Mouse (Mus musculus) forebrain, embryonic 10.5 days (tissue): ENCODE results near the gene Bpifb3. TPM values are rescaled to one million over a fixed set of nuclear protein-coding genes. Genes with fewer than 3 reads are reported as not detected.

Experiments used
- DNase-seq: peaks from one replicate; pipeline ENCODE4 v3.0.0-alpha.2; 2017; ENCODE audit warnings: low spot score; ENCODE audit errors: extremely low spot score
- H3K27ac ChIP-seq: fragments of 300-500 bp; sonication (generic); 2 replicates; pipeline ENCODE4 v1.5.1; 2016; ENCODE audit warnings: mild to moderate bottlenecking
- H3K27me3 ChIP-seq: fragments of 300-500 bp; sonication (generic); 2 replicates; pipeline ENCODE4 v1.6.1; 2016; ENCODE audit warnings: mild to moderate bottlenecking; ENCODE audit not compliant: poor library complexity, severe bottlenecking
- H3K36me3 ChIP-seq: fragments of 300-500 bp; sonication (generic); replicated peaks from 2 replicates; pipeline ENCODE4 v1.6.1; 2016; ENCODE audit warnings: mild to moderate bottlenecking, moderate library complexity
- H3K4me1 ChIP-seq: fragments of 300-500 bp; sonication (generic); 2 replicates; pipeline ENCODE4 v1.6.1; 2016
- H3K4me3 ChIP-seq: fragments of 300-500 bp; sonication (generic); 2 replicates; pipeline ENCODE4 v1.5.1; 2016; ENCODE audit warnings: mild to moderate bottlenecking, moderate library complexity
- H3K9me3 ChIP-seq: fragments of 300-500 bp; sonication (generic); 2 replicates; pipeline ENCODE4 v1.6.1; 2016; ENCODE audit warnings: mild to moderate bottlenecking, moderate library complexity
- WGBS: fragments of 180-500 bp; shearing (Covaris S2); methylation state at CpG from one replicate; pipeline ENCODE4 v1.1.7; 2016; 5-methylcytosine and 5-hydroxymethylcytosine counted together
- polyA plus RNA-seq: library from polyadenylated mRNA; unstranded; fragments of >200 nt; fragmentation: Nextera tagmentation; extraction: Ambion mirVana; gene quantifications from 2 replicates; pipeline ENCODE4 v1.2.1, GENCODE M21; 2016

Gene Bpifb3
- not detected in 2 replicates for polyA plus RNA-seq

DNA sequence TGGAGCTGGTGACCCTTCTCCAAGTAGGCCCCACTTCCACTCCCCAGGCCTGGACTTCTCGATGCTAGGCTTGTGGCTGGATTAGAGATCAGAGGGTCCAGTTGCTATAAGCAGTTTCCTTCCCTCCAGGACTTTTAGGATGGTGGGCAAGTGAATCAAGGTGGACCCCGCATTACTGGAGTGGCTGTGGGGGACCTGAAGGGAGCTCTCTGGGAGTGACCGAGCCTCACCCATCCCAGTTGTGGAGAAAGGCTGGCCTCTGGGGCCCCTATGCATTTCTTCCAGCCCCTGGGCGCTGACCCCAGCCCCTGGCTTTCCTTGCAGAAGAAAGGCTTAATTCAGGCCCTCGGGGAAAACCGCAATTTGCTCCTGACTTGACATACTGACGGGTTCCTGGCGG is at the start of gene Bpifb3:
TSS of gene Bpifb3 (plus strand) at position 301 of the 400 bp plus-strand sequence.
- H3K36me3 ChIP-seq = no peaks in the 10 kb centered on the region
- H3K27ac ChIP-seq = peak within 1 kb of the TSS; percentile 30
- WGBS = 61% methylated on average over 8 of the region's 8 CpGs
- H3K4me1 ChIP-seq = peaks cover 10% of the 10 kb centered on the region
- no peak within 1 kb of the TSS for H3K4me3 ChIP-seq
- no peak for DNase-seq
- H3K27me3 ChIP-seq = no peaks in the 10 kb centered on the region
- H3K9me3 ChIP-seq = no peaks in the 10 kb centered on the region

DNA sequence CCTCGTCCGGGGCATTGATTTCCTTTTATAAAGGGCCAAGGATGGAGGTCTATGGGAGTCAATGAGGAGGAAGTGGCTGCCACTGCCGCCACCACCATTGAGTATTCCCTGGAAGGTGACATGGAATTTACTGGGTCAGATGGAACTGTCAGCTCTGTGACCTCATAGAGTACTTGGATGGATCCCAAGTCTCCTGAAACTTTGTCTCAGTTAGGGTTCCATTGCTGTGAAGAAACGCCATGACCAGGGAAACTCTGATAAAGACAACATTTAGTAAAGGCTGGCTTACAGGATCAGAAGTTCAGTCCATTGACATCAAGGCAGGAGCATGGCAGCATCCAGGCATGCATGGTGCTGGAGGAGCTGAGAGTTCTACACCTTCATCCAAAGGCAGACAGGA is 47.0 kb upstream of the Bpifb3 start, which contains the start of gene Sun5:
TSS of gene Sun5 (minus strand) at position 101 of the 400 bp plus-strand sequence.
- no peak for DNase-seq
- H3K27me3 ChIP-seq = no peaks in the 10 kb centered on the region
- no peaks in the 10 kb centered on the region for H3K36me3 ChIP-seq
- no peaks in the 10 kb centered on the region for H3K4me1 ChIP-seq
- no peak within 1 kb of the TSS for H3K27ac ChIP-seq
- WGBS = 87% methylated on average over 4 of the region's 4 CpGs
- H3K4me3 ChIP-seq = no peak within 1 kb of the TSS
- no peaks in the 10 kb centered on the region for H3K9me3 ChIP-seq

DNA sequence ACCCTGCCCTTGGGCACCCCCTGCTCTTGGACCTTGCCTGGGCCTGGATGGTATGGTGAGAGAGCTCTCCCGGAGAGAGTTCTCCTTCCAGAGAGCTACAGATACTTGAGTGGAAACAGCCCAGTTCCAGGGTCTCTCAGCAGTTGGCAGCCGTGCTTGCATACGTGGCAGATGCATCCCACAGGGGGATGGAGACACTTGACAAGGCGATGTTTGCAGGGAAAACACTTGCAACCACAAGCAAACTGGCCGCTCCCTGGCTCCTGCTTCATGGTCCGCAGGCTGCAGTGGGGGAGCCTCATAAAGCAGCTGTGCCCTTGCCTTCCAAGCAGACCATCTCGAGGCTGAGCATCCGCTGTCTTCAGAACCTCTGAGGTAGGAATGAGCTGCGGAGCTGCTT is 43.3 kb upstream of the Bpifb3 start, which contains the start of gene Bpifb2:
TSS of gene Bpifb2 (plus strand) at position 301 of the 400 bp plus-strand sequence.
- Histone ChIP-seq H3K27me3 (no peaks in the 10 kb centered on the region), H3K9me3 (no peaks in the 10 kb centered on the region), H3K4me3 (no peak within 1 kb of the TSS), H3K4me1 (no peaks in the 10 kb centered on the region), H3K27ac (no peak within 1 kb of the TSS), H3K36me3 (no peaks in the 10 kb centered on the region)
- no peak for DNase-seq
- 80% methylated on average over 9 of the region's 9 CpGs for WGBS

DNA sequence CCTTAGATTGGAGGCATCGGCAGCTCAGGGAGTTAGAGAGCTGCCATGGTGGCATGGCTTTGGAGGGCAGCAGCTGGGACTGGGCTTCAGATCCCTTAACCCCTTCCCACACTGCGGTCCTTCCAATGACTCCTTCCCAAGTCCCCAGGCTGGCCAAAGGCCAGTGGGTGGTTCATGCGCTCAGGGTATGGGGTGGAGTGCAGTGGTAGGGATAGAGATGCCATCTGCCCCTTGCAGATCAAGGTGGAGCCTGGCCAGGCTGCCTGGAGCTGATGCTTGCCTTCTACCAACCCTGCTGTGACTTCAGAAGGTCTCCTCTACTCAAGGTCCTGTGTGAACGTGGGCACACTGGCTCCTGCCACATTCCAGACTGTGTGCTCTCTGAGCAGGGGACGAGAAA is 18.9 kb upstream of the Bpifb3 start:
- H3K27me3 ChIP-seq = no peaks in the 10 kb centered on the region
- H3K36me3 ChIP-seq = no peaks in the 10 kb centered on the region
- no peaks in the 10 kb centered on the region for H3K9me3 ChIP-seq
- DNase-seq = no peak
- H3K4me1 ChIP-seq = peaks cover 4% of the 10 kb centered on the region; the same call in 1 of the 2 replicates
- H3K27ac ChIP-seq = no peak overlapping the region
- WGBS = 86% methylated on average over 5 of the region's 5 CpGs
- H3K4me3 ChIP-seq = no peak overlapping the region

DNA sequence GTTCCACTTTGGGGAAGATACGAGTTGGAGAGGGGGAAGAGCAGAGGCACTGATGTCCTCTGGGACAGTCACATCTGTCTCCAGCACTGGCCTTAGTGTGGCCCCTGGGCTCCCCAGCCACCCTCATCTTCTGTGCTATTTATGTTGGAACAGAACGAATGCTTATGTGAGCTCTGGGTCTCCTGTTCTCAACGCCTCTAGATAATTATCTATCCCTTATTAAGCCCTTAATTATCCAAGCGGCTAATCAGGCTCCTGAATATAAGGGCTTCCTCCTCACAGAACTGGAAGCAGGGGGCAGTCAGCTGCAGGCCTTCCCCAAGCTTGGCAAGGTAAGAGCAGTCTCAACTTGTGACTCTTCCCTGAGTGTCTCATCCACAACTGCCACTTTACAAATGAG is 17.9 kb upstream of the Bpifb3 start, which contains the start of gene Bpifb6:
TSS of gene Bpifb6 (plus strand) at position 301 of the 400 bp plus-strand sequence.
- Histone ChIP-seq H3K27me3 (no peaks in the 10 kb centered on the region), H3K9me3 (no peaks in the 10 kb centered on the region), H3K27ac (no peak within 1 kb of the TSS), H3K4me1 (0 out of 2 replicates have a peak, but pooled peaks cover 4% of the 10 kb centered on the region), H3K4me3 (no peak within 1 kb of the TSS), H3K36me3 (no peaks in the 10 kb centered on the region)
- DNase-seq = no peak
- WGBS = 69% methylated on average over 4 of the region's 4 CpGs

DNA sequence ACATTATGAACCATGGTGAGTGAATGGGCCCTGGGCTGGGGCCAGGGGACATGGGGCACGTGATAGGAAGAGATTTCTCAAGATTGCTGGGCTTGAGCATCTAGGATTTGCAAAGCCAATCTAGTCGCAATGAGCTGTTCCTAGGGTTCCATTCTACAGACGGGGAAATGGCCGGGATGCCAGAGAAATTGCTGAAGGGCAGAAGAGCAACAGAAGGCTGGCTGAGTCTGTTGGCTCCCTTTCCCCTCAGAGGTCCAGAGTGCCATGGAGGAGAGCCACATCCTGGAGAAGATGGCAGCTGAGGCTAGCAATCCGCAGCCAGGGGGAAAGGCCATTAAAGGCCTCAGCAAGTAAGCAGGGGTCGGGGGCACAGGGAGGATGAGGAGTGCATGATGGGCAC is 15.3 kb upstream of the Bpifb3 start:
- Histone ChIP-seq H3K27me3 (no peaks in the 10 kb centered on the region), H3K27ac (no peak overlapping the region), H3K4me1 (0 out of 2 replicates have a peak, but pooled peaks cover 4% of the 10 kb centered on the region), H3K9me3 (no peaks in the 10 kb centered on the region), H3K4me3 (no peak overlapping the region), H3K36me3 (no peaks in the 10 kb centered on the region)
- DNase-seq = no peak
- 78% methylated on average over 6 of the region's 6 CpGs for WGBS

DNA sequence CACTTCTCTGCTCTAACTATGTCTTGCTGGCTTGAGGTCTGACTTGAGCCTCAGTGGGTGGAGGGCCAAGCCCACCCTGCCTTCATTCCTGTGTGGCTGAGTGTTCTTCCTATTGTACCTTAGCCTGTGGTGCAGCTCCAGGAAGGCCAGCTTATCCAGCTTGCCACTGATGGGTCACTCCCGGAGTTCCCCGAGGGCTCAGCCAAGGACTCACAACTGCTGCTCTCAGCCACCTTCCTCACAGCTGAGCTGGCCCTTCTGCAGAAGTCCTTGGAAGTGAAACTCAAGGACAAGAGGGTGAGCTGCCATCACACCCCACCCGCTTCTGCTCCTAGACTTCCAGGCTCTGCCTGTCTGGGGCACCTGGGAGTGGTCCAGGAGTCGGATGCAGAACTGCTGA is 11.4 kb upstream of the Bpifb3 start:
- Histone ChIP-seq H3K9me3 (no peaks in the 10 kb centered on the region), H3K4me1 (no peaks in the 10 kb centered on the region), H3K27me3 (no peaks in the 10 kb centered on the region), H3K4me3 (no peak overlapping the region), H3K36me3 (no peaks in the 10 kb centered on the region), H3K27ac (no peak overlapping the region)
- DNase-seq = no peak
- 88% methylated on average over 4 of the region's 4 CpGs for WGBS

DNA sequence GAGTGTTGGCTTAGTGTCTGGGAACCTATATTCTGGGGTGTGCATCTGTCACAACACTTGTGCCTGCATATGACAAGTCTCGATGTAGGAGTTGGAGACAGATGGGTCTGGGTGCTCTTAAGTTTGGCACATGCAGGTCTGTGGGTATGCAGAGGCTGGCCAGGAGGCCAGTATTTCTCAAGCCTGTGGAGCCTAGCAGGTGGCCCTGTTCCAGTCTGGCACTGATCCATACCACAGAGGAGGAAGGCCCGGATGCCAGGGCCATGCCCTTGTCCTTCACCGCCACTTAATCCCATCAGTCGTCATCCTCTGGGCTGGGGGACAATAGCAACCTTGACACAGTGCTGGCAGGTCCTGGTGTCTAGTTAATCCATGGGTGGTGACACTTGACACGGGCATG is 3.9 kb upstream of the Bpifb3 start:
- Histone ChIP-seq H3K27me3 (no peaks in the 10 kb centered on the region), H3K36me3 (no peaks in the 10 kb centered on the region), H3K4me3 (no peak overlapping the region), H3K27ac (no peak overlapping the region), H3K4me1 (peaks cover 8% of the 10 kb centered on the region), H3K9me3 (no peaks in the 10 kb centered on the region)
- WGBS = 74% methylated on average over 5 of the region's 5 CpGs
- DNase-seq = no peak

DNA sequence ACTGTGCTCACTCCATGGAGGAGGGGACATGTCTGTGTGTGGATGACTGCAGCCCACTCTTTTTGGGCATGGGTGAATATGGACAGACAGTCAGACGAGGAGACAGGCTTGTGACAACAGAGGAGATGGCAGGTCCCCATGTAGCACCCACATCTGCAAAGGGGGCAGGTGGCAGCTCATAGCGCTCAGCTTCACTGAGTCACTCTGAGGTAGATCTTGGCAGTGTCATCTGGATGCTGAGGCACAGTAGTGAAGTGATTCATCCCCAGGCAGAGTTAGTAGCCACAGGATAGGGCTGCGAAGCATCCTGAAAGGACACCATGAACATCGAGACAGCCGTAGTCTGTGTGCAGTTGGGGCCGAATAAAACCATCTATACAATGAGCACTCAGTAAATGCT is 3.2 kb downstream of the Bpifb3 start:
- H3K36me3 ChIP-seq = no peaks in the 10 kb centered on the region
- no peak for DNase-seq
- H3K27me3 ChIP-seq = no peaks in the 10 kb centered on the region
- H3K4me1 ChIP-seq = peaks cover 10% of the 10 kb centered on the region
- H3K4me3 ChIP-seq = no peak overlapping the region
- WGBS = 86% methylated on average over 6 of the region's 6 CpGs
- no peak overlapping the region for H3K27ac ChIP-seq
- H3K9me3 ChIP-seq = no peaks in the 10 kb centered on the region

DNA sequence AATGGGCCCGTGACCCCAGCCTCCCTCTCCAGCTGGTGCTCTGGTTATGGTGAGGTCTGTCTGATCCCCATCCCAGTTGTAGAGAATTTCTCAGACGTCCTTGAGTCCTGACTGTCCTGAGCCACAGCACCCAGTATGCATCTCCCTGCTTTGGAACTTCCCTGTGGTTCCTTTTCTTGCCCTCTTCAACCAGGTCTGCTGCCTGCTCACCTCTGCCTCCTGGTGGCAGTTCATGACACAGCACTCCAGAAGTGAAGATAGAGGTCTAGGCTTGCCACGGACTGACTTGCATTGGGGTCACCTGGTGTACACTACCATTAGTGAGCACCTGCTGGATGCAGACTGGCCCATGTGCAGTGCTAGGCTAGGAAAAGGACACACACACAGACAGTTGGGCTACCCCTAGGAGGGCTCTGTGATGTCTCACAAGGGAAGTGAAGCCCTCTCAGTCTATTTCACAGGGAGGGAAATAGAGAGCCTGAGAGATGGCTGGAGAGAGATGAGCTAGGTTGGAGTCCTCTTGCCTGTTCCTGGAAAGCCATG is 11.9 kb downstream of the Bpifb3 start:
- peak; percentile 63 for DNase-seq
- H3K4me3 ChIP-seq = no peak overlapping the region
- H3K27ac ChIP-seq = no peak overlapping the region
- H3K27me3 ChIP-seq = no peaks in the 10 kb centered on the region
- no peaks in the 10 kb centered on the region for H3K36me3 ChIP-seq
- H3K9me3 ChIP-seq = no peaks in the 10 kb centered on the region
- peaks cover 18% of the 10 kb centered on the region for H3K4me1 ChIP-seq
- WGBS = 49% methylated on average over 3 of the region's 3 CpGs

DNA sequence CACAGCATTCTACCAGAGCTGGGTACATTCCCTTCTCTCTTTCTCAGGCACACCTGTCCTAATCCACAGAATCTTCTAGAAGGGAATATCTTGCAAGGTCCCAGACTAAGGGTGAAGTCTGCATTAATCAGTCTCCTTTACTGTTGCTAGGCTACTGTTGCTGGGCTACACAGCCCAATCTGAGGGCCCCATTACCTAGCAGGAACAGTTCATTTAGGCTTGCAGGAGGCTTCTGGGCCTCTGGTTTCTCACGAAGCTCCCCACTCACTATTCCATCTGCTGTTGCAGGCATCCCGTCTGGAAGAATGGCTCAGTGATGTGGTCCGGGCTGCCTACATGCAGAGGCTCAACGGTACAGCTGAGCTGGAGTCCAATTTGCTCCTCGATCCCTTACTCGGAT is 13.1 kb downstream of the Bpifb3 start:
- peaks cover 18% of the 10 kb centered on the region for H3K4me1 ChIP-seq
- no peak overlapping the region for H3K27ac ChIP-seq
- no peaks in the 10 kb centered on the region for H3K27me3 ChIP-seq
- H3K36me3 ChIP-seq = no peaks in the 10 kb centered on the region
- WGBS = 74% methylated on average over 6 of the region's 6 CpGs
- DNase-seq = no peak
- H3K9me3 ChIP-seq = no peaks in the 10 kb centered on the region
- no peak overlapping the region for H3K4me3 ChIP-seq

DNA sequence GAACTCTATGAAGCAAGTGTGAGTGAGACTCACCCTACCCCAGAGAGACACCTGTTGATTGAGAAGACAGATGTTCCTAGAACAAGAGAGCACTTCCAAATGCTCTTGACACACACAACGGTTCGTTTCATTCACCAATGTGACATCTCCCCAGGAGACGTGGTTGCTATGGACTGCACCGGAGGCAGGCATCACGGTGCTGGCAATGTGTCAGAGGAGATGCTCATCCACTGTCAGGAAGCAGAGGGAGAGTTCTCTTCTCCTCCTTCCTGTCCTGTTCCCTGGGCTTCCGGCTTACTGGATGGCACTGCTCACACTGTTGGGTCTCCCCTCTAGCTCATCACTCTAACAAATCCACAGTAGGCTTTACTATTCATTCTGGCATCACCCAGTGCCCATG is 15.3 kb downstream of the Bpifb3 start:
- H3K4me1 ChIP-seq = peaks cover 15% of the 10 kb centered on the region
- no peak overlapping the region for H3K27ac ChIP-seq
- 77% methylated on average over 6 of the region's 6 CpGs for WGBS
- no peak for DNase-seq
- H3K27me3 ChIP-seq = no peaks in the 10 kb centered on the region
- H3K9me3 ChIP-seq = no peaks in the 10 kb centered on the region
- no peak overlapping the region for H3K4me3 ChIP-seq
- no peaks in the 10 kb centered on the region for H3K36me3 ChIP-seq

DNA sequence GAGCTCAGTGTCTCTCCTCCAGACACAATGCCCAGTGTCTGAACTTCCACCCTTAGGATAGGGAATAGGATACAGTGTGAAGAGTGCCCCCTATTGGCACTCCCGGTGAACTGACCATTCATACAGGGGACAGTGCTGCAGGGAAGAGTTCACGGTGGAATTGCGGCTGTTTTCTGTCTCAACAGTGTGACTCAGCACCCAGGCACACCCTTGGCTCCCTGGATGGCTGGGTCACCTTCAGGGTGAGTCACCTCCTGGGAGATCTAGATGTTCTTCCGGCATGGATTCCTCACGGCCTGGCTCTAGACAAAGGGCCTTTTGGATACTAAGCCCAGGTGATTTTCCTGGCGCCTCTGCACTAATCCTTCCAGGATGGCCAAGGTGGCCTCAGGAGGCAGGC is 17.3 kb downstream of the Bpifb3 start:
- no peak for DNase-seq
- whole genome bisulfite sequencing = 89% methylated on average over 6 of the region's 6 CpGs
- H3K27me3 ChIP-seq = no peaks in the 10 kb centered on the region
- H3K9me3 ChIP-seq = no peaks in the 10 kb centered on the region
- H3K36me3 ChIP-seq = no peaks in the 10 kb centered on the region
- H3K27ac ChIP-seq = no peak overlapping the region
- H3K4me3 ChIP-seq = no peak overlapping the region
- H3K4me1 ChIP-seq = peaks cover 12% of the 10 kb centered on the region

DNA sequence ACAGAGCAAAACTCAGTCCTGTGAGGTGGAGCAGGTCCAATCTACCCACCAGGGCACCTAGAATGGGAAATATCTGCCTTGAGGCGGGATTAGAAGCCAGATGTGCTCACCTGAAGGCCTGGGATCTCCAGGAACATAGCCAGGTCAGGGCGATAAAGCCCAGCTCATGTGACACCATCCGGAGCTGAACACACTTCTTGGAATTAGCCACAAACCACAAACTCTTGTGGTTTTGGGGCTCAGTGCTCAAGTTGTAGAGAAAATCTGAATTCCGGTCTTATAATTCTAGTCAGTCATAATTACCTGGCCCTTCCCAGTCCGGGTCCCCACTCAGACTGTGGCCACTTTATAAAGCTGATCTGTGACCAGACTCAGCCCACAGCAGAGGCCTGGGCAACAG is 19.8 kb downstream of the Bpifb3 start, which contains the start of gene Bpifb4:
TSS of gene Bpifb4 (plus strand) at position 370 of the 400 bp plus-strand sequence.
- Histone ChIP-seq H3K9me3 (no peaks in the 10 kb centered on the region), H3K27me3 (no peaks in the 10 kb centered on the region), H3K36me3 (no peaks in the 10 kb centered on the region), H3K27ac (no peak within 1 kb of the TSS), H3K4me1 (no peaks in the 10 kb centered on the region), H3K4me3 (no peak within 1 kb of the TSS)
- no peak for DNase-seq
- 87% methylated on average over 5 of the region's 5 CpGs for WGBS
